Mouse (Mus musculus) layer of hippocampus, adult 11-12 months (tissue): ENCODE results near the gene 2610528J11Rik.
"Not testable (repeated sequence)": the region's sequence is repeated elsewhere in the genome, so short reads cannot be mapped to it uniquely, and the experiment has no call there.

ENCODE experiments used
- DNase-seq: peaks from one replicate; pipeline ENCODE4 v3.0.0; 2022; ENCODE audit warnings: low spot score

2610528J11Rik gene

DNA sequence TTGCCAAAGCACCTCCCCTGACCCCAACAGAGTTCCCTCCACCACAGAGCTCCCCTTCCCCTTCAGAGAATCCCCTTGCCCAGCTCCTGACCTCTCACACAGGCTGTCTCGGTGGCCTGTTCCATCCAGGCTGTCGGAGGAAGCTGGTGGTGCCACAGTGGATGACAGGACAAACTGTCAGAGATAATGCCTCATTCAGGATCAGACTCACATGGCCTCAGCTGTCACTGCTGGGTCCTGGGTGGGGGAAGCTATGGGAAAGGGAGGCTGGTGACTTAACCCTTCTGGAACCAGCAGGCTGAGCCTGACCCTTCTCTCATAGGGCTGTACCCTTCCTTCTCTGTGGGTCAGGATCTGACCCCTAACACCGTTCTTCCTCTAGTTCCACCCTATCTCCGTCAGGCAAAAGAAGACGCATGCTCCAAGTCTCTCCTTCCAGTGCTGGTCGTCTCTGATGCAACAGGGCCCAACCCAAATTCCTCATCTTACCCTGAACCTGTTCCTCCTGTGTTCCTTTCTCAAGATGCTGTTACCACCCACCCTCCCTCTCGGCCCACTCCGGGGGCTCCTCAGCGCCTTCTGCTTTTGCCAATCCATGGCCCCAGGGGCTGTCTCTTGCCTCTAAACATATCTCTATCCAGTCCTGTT is 15.8 kb downstream of the 2610528J11Rik start:
- DNase-seq, result peak; percentile 38

DNA sequence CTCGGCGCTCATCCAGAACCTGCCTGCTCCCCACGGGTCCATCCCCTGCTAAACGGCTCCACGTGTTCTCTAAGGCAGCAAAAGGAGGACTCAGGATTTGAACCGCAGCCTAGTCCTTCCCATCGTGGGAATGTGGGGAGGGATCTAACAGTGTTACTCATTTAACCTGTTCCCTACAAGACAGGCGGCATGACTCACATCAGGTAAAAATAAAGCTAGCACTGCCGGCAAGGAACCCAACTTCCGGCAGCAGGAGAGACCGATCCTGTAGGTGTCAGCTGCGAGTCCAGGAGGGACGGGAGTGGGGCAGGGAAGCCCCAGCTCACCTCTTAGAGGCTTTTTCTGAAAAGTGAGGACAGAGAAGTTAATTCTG is 16.3 kb downstream of the 2610528J11Rik start:
- DNase-seq, result no peak

DNA sequence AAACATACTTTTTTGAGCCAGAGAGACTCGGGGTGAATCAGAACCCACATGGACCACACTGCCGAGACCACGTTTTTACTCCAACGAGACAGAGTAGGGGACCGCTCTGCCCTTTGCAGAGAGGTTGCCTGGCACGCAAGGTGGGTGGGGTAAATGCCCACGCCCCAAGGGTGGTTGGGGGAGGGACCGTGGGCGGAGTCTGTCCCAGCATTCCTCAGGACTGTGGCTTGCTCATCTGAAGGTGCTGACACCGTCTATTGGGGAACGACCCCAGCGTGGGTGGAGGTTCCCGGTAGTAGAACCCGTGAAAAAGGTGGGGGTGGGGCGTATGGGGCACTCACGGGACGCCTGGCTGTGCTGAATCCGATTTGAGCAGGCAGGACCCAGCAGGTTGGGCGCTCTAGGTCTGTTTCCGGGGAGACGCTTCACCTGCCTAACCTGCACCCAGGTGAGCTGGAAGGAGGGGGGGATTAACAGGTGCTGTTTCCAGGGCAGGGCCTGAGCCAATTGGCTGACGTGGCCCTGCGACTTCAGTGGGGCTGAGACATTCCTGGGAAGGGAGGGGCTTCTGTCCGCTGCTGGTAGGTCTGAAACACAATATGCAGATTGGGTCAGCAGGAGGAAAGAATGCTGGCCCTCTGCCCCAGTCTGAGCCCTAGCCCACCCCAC is 16.9 kb downstream of the 2610528J11Rik start, which contains the start of gene Tmem125:
Gene Tmem125, minus strand, starts transcription at position 453 of the 669 bp plus-strand sequence.
- DNase-seq, result peak; percentile 56

- no peak for DNase-seq
Observed at GRCm38 (mm10) chr4:118544441-118545127, 17.8 kb downstream of the 2610528J11Rik start.

GRCm38 (mm10) chr4:118547424-118548129 is 20.8 kb downstream of the 2610528J11Rik start:
- peak; percentile 61 for DNase-seq

GRCm38 (mm10) chr4:118548130-118548480 is 21.3 kb downstream of the 2610528J11Rik start:
- DNase-seq, result not testable (repeated sequence)

DNA sequence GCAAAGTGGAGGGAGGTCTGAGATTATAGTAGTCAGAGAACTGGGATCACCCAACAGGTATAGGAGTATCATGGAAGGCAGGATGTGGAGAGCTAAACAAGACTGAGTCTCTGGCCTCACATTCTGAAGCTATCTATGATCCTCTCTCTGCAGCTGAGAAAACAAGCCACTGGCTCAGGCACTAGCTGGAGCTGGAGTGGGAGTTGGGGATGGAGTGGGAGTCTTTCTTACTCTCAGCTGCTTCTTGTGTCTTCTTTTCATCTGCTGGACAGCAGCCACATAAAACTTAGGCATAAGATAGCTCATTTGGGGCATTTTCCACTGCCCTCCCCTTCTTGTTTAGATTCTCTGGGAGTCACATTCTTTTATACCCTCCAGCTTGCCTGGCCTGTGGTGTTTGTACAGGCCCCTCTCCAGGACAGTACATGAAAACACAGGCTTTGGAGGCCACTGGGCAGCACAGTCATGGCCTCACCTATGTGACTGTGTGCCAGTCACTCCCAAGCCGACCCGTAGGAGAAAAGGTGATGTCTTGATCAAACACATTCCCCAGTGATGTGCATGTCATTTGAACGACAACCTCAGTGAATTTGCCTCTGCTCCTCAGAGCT is 26.3 kb downstream of the 2610528J11Rik start:
- DNase-seq, result no peak

- no peak for DNase-seq
Observed at GRCm38 (mm10) chr4:118564062-118564925, 37.5 kb downstream of the 2610528J11Rik start.

DNA sequence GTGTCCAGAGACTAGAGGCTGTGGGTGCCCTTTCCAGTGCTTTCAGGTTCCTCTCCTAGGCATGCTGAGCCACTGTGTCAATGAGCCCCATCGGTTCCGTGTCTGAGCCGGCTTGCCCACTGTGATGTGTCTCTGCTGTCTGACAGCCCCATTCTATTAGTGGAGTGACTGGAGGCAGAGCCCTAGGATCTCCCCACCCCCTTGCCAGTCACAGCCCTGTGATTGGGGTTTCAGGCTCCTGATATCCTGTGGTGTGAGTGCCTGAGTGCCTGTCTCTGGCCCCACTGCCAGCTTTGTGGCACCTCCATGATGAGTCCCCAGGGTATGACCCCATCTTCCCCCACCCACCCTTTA is 38.1 kb downstream of the 2610528J11Rik start:
- no peak for DNase-seq

GRCm38 (mm10) chr4:118566161-118566676 is 39.4 kb downstream of the 2610528J11Rik start:
- peak; percentile 60 for DNase-seq

DNA sequence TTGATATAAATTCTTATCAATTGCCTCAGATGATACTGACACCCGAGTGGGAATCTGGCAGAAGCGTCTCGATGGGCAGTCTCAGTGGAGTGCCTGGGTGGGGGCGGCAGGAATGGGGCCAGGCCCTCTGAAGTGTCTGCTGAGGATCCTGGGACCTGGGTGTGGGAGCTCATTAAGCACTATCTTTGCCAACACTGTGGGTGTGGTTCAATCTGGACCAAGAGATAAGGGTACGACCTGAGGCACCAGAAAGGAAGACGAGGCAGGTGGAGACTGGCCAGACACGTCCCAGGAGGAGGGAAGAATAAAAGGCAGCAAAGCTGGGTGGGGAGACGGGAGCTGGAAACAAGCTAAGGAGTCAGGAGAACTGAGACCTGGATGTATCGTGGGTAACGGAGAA is 41.9 kb downstream of the 2610528J11Rik start:
- no peak for DNase-seq

GRCm38 (mm10) chr4:118569320-118569719 is 42.5 kb downstream of the 2610528J11Rik start:
- DNase-seq, result no peak

- DNase-seq, result peak; percentile 53
Observed at GRCm38 (mm10) chr4:118571441-118571840, 44.6 kb downstream of the 2610528J11Rik start.

GRCm38 (mm10) chr4:118576097-118576496 is 49.3 kb downstream of the 2610528J11Rik start:
- peak; percentile 91 for DNase-seq

DNA sequence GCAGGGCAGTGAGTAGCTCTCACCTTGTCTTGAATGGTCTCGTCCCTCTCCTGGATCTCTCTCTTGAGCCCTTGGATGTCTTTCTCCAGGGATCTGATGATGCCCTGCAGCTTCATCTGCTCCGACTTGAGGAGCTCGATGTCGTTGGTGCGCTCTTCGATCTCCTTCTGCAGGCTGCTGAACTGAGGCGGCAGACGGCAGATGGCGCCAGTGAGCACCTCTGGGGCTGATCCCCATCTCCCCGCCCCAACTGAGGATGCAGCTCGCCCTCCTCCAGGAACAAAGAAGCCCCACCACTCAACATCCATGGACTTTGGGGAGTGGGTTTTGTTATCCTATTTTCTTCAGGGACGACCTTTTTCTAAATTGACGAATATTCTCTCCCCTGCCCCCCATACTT is 52.5 kb downstream of the 2610528J11Rik start:
- DNase-seq, result peak; percentile 49
